10 mouse cellular contexts compared by ENCODE assay signal in genomic region chr11:6184202-6184935, GRCm38 (mm10). TPM values are rescaled to one million over a fixed set of nuclear protein-coding genes. Genes with fewer than 3 reads are reported as not detected.
DNase-seq lines count a peak whose midpoint lies in the region; ATAC-seq and TF ChIP-seq lines count a peak whose summit lies in the region.
"Had no signal": no experiment of that assay in that cellular context is flagged by ENCODE, and none has a peak within 500 bp of the region (broad histone marks: within the 10 kb centered on the region; RNA-seq: fewer than 3 reads in every experiment).

No protein-coding gene starts in this region.

- TF ChIP-seq EP300 in heart, postnatal 0 days (IDR thresholded peaks at IDR 0.05; ENCODE audit: low read depth) = no peak

- no peak overlapping the region; the same call in 1 of the 2 replicates for H3K4me2 ChIP-seq in heart, postnatal 0 days (ENCODE audit: low read depth, low read length)
- H3K4me2 ChIP-seq: lung, embryonic 14.5 days had no signal

- no peaks in the 10 kb centered on the region for H3K36me3 ChIP-seq in heart, postnatal 0 days (replicated peaks; ENCODE audit: control insufficient read depth, insufficient read depth, low read length)

- no peak overlapping the region for H3K9ac ChIP-seq in heart, postnatal 0 days (replicated peaks; ENCODE audit: low read depth, low read length)
- H3K9ac ChIP-seq: lung, embryonic 14.5 days had no signal

- WGBS in heart, postnatal 0 days = 52% methylated on average over 11 of the region's 11 CpGs

- no peaks in the 10 kb centered on the region for H3K27me3 ChIP-seq in heart, postnatal 0 days (ENCODE audit: control insufficient read depth, insufficient read depth, low read length)

- no peaks in the 10 kb centered on the region for H3K9me3 ChIP-seq in heart, postnatal 0 days (replicated peaks; ENCODE audit: control insufficient read depth, low read length)

- 0 out of 2 replicates have a peak overlapping the region, but pooled peaks have one; percentile 38 for H3K27ac ChIP-seq in heart, postnatal 0 days (ENCODE audit: low read depth)

- TF ChIP-seq CTCF in heart, postnatal 0 days (IDR thresholded peaks at IDR 0.05; ENCODE audit: low read depth) = no peak

- peaks cover 14% of the 10 kb centered on the region; the same call in 1 of the 2 replicates for H3K4me1 ChIP-seq in heart, postnatal 0 days (ENCODE audit: control insufficient read depth, insufficient read depth)

- no peak overlapping the region for H3K4me3 ChIP-seq in heart, postnatal 0 days (ENCODE audit: low read depth, low read length)

- no peak for ATAC-seq in heart, postnatal 0 days (ENCODE audit: insufficient read depth, low read depth)
- ATAC-seq in common myeloid progenitor, adult 5-6 weeks (replicated peaks; ENCODE audit: low read depth, poor library complexity, severe bottlenecking) = peak; percentile 53; the same call in 1 of the 2 replicates

- DNase-seq in heart, postnatal 0 days (ENCODE audit: low spot score) = no peak
- DNase-seq in heart, postnatal 14 days = no peak
- DNase-seq in CD4-positive, CD25-positive, alpha-beta regulatory T cell, adult 2 months (ENCODE audit: low read depth, low spot score) = peak; percentile 68
- DNase-seq in naive thymus-derived CD4-positive, alpha-beta T cell, adult 2 months (ENCODE audit: low read depth) = peak; percentile 49
- no peak for DNase-seq in cerebellum, adult 11-12 months
- DNase-seq in frontal cortex, postnatal 10 days (ENCODE audit: low spot score in 2 of 2) = no peak
- DNase-seq in adrenal gland, adult 2 months = no peak
- DNase-seq: lung, embryonic 14.5 days had no signal

- intact Hi-C loops in heart, postnatal 14 days (cut with DNase I) = no loop called here

RNA-seq across cellular contexts. Expression of gene A730071L15Rik, which starts 15.5 kb away (rescaled TPM):
- total RNA-seq in heart, postnatal 0 days (2014; rRNA removed; ENCODE audit: low replicate concordance) = not detected in 2 replicates
- polyA plus RNA-seq in heart, postnatal 0 days (2015; fragmentation: Nextera tagmentation; extraction: Ambion mirVana) = 0.30 and 0.41 TPM in 2 replicates
- total RNA-seq in heart, postnatal 14 days (2021) = not detected
- total RNA-seq in common myeloid progenitor, adult 5-6 weeks (2017) = 0.78 and 1.8 TPM in 2 replicates
- under 1 TPM; 0.23 to 0.35 TPM for total RNA-seq in adrenal gland, adult 2 months (2021)
- not detected in 2 replicates for polyA plus RNA-seq in adrenal gland, adult 2 months (2012; rRNA removed)
- total RNA-seq: gastrocnemius, adult 8-10 months had no signal

RNA-seq across cellular contexts. Expression of gene Nudcd3, which starts 15.8 kb away (rescaled TPM):
- total RNA-seq in heart, postnatal 0 days (2014; rRNA removed; ENCODE audit: low replicate concordance) = 37.0 and 37.8 TPM in 2 replicates
- 25.0 and 29.2 TPM in 2 replicates for polyA plus RNA-seq in heart, postnatal 0 days (2015; fragmentation: Nextera tagmentation; extraction: Ambion mirVana)
- total RNA-seq in heart, postnatal 14 days (2021) = 10 to 100 TPM; 56.3 to 57.6 TPM
- 33.6 and 39.7 TPM in 2 replicates for total RNA-seq in common myeloid progenitor, adult 5-6 weeks (2017)
- total RNA-seq in adrenal gland, adult 2 months (2021) = 10 to 100 TPM; 51.3 to 69.0 TPM
- 34.2 and 37.5 TPM in 2 replicates for polyA plus RNA-seq in adrenal gland, adult 2 months (2012; rRNA removed)

RNA-seq across cellular contexts. Expression of gene Npc1l1, which starts 45.6 kb away (rescaled TPM):
- total RNA-seq in heart, postnatal 0 days (2014; rRNA removed; ENCODE audit: low replicate concordance) = not detected in 2 replicates
- polyA plus RNA-seq in heart, postnatal 0 days (2015; fragmentation: Nextera tagmentation; extraction: Ambion mirVana) = 0.04 TPM in 1 of 2 replicates, not detected in the other
- under 1 TPM; 0.07 to 0.10 TPM for total RNA-seq in heart, postnatal 14 days (2021)
- not detected in 2 replicates for total RNA-seq in common myeloid progenitor, adult 5-6 weeks (2017)
- not detected for total RNA-seq in adrenal gland, adult 2 months (2021)
- polyA plus RNA-seq in adrenal gland, adult 2 months (2012; rRNA removed) = 0.18 and 0.32 TPM in 2 replicates
- polyA plus RNA-seq: lung, embryonic 14.5 days had no signal

Comparison
In these comparisons a context has a peak if more than half of its experiments do, and no peak if none do; other contexts are left out.
1. DNase-seq: peak in CD4-positive, CD25-positive, alpha-beta regulatory T cell, adult 2 months (single experiment) and naive thymus-derived CD4-positive, alpha-beta T cell, adult 2 months (single experiment); none in heart, postnatal 0 days (single experiment), heart, postnatal 14 days (0 of 2), cerebellum, adult 11-12 months (single experiment), frontal cortex, postnatal 10 days (0 of 2) and adrenal gland, adult 2 months (single experiment).